Mouse (Mus musculus) embryonic fibroblast, embryonic 13.5 days (primary cell): ENCODE results near the gene Olfr96.

ENCODE experiments used
- CTCF ChIP-seq: IDR thresholded peaks from 2 replicates; pipeline ENCODE4 v1.5.1; 2011; ENCODE audit warnings: mild to moderate bottlenecking, control low read depth, low read length, moderate library complexity, borderline replicate concordance; ENCODE audit not compliant: insufficient read depth
- POLR2A ChIP-seq: IDR thresholded peaks from 2 replicates; pipeline ENCODE4 v1.6.1; 2011; ENCODE audit warnings: low read depth, mild to moderate bottlenecking, control low read depth, low read length, moderate library complexity

- TF ChIP-seq CTCF = no peak
- no peak for TF ChIP-seq POLR2A
Measured at GRCm38 (mm10) chr17:37218486-37218885, 1.5 kb upstream of the Olfr96 start.
